Mouse (Mus musculus) liver, adult 2 months (tissue): Measurements from ENCODE around the gene Gtf2h5. TPM values are rescaled to one million over a fixed set of nuclear protein-coding genes. Genes with fewer than 3 reads are reported as not detected.

ENCODE experiments used
- DNase-seq: peaks from one replicate; pipeline ENCODE4 v3.0.0-alpha.2; 2011; ENCODE audit warnings: low read depth, low spot score; ENCODE audit errors: extremely low read depth
- H3K27ac ChIP-seq: fragments of 200-500 bp; replicated peaks from 2 replicates; pipeline ENCODE4 v1.5.1; 2012; ENCODE audit warnings: low read depth, mild to moderate bottlenecking, control low read depth, inconsistent platforms, low read length; ENCODE audit not compliant: insufficient read depth
- H3K27me3 ChIP-seq: fragments of 200-500 bp; 2 replicates; pipeline ENCODE4 v1.6.1; 2012; ENCODE audit warnings: mild to moderate bottlenecking, moderate library complexity, low read length, inconsistent platforms; ENCODE audit not compliant: control insufficient read depth, insufficient read depth
- H3K36me3 ChIP-seq: fragments of 200-500 bp; 2 replicates; pipeline ENCODE4 v1.6.1; 2012; ENCODE audit warnings: low read length, inconsistent platforms; ENCODE audit not compliant: control insufficient read depth, insufficient read depth
- H3K4me1 ChIP-seq: fragments of 200-500 bp; 2 replicates; pipeline ENCODE4 v1.6.1; 2011; ENCODE audit warnings: low read length; ENCODE audit not compliant: control insufficient read depth, insufficient read depth
- H3K4me3 ChIP-seq: fragments of 200-500 bp; 2 replicates; pipeline ENCODE4 v1.5.1; 2011; ENCODE audit warnings: low read depth, mild to moderate bottlenecking, control low read depth, low read length, moderate library complexity; ENCODE audit not compliant: insufficient read depth
- H3K79me2 ChIP-seq: fragments of 200-500 bp; 2 replicates; pipeline ENCODE4 v1.6.1; 2012; ENCODE audit warnings: inconsistent platforms, mild to moderate bottlenecking, low read length, moderate library complexity; ENCODE audit not compliant: control insufficient read depth, insufficient read depth
- H3K9ac ChIP-seq: fragments of 200-500 bp; 2 replicates; pipeline ENCODE4 v1.6.1; 2012; ENCODE audit warnings: low read depth, mild to moderate bottlenecking, control low read depth, inconsistent platforms, low read length
- CTCF ChIP-seq: fragments of 200-500 bp; IDR thresholded peaks from 2 replicates; pipeline ENCODE4 v1.5.1; 2011; ENCODE audit warnings: low read depth, low read length, control low read depth
- POLR2A ChIP-seq: fragments of 200-500 bp; IDR thresholded peaks from 2 replicates; pipeline ENCODE4 v1.6.1; 2011; ENCODE audit warnings: low read length, control low read depth; ENCODE audit not compliant: insufficient read depth; ENCODE audit errors: extremely low read depth
- WGBS: fragments of 180-500 bp; shearing (Covaris S2); methylation state at CpG from one replicate; pipeline ENCODE4 v1.1.7; 2018; 5-methylcytosine and 5-hydroxymethylcytosine counted together
- polyA plus RNA-seq: library from polyadenylated mRNA; depleted of rRNA; stranded (reverse); fragments of >200 nt; gene quantifications from 2 replicates; pipeline ENCODE4 v1.2.3, GENCODE M21; 2012; rRNA removed
- total RNA-seq: library from RNA; depleted of rRNA; stranded (reverse); fragments of >200 nt; gene quantifications from 2 replicates; pipeline ENCODE4 v1.2.3, GENCODE M21; 2014; rRNA removed

Gene Gtf2h5
- total RNA-seq (12.8 and 18.3 TPM in 2 replicates), polyA plus RNA-seq (13.2 and 18.1 TPM in 2 replicates)

- no peaks in the 10 kb centered on the region for H3K79me2 ChIP-seq
- H3K27ac ChIP-seq: peak within 1 kb of the TSS; percentile 62
- peaks cover 5% of the 10 kb centered on the region; the same call in 1 of the 2 replicates for H3K36me3 ChIP-seq
- peak within 1 kb of the TSS; percentile 94 for H3K9ac ChIP-seq
- peak within 1 kb of the TSS; percentile 87 for H3K4me3 ChIP-seq
- WGBS: under 1% methylated on average over 70 of the region's 70 CpGs
- TF ChIP-seq POLR2A (peak; percentile 67), CTCF (no peak)
- peaks cover 4% of the 10 kb centered on the region for H3K4me1 ChIP-seq
- no peaks in the 10 kb centered on the region for H3K27me3 ChIP-seq
- peak; percentile 88 for DNase-seq
Measured at GRCm38 (mm10) chr17:6079287-6080122, at the start of gene Gtf2h5, which contains the start of gene Serac1. TSS of gene Gtf2h5 (plus strand) at chr17:6079786. TSS of gene Serac1 (minus strand) at chr17:6079741.

GRCm38 (mm10) chr17:6035661-6036060 lies 43.9 kb upstream of the Gtf2h5 start:
- H3K27me3 ChIP-seq: no peaks in the 10 kb centered on the region
- TF ChIP-seq POLR2A (no peak), CTCF (no peak)
- WGBS: 82% methylated on average over 8 of the region's 8 CpGs

GRCm38 (mm10) chr17:6036458-6036857 lies 43.1 kb upstream of the Gtf2h5 start:
- no peak for TF ChIP-seq POLR2A
- no peak for TF ChIP-seq CTCF
- no peaks in the 10 kb centered on the region for H3K27me3 ChIP-seq
- WGBS: 39% methylated on average over 8 of the region's 8 CpGs

More at GRCm38 (mm10) chr17:6035661-6036060, 43.9 kb upstream of the Gtf2h5 start:
- no peak for DNase-seq
- H3K9ac ChIP-seq: no peak overlapping the region
- H3K79me2 ChIP-seq: no peaks in the 10 kb centered on the region
- no peak overlapping the region for H3K4me3 ChIP-seq
- H3K4me1 ChIP-seq: no peaks in the 10 kb centered on the region; the same call in 1 of the 2 replicates
- H3K36me3 ChIP-seq: no peaks in the 10 kb centered on the region
- no peak overlapping the region for H3K27ac ChIP-seq

GRCm38 (mm10) chr17:6036872-6037271 lies 42.7 kb upstream of the Gtf2h5 start:
- no peaks in the 10 kb centered on the region for H3K79me2 ChIP-seq
- no peaks in the 10 kb centered on the region for H3K36me3 ChIP-seq
- H3K4me1 ChIP-seq: no peaks in the 10 kb centered on the region; the same call in 1 of the 2 replicates
- no peaks in the 10 kb centered on the region for H3K27me3 ChIP-seq
- 88% methylated on average over 11 of the region's 11 CpGs for WGBS
- no peak overlapping the region for H3K27ac ChIP-seq
- H3K4me3 ChIP-seq: no peak overlapping the region
- H3K9ac ChIP-seq: no peak overlapping the region
- no peak for TF ChIP-seq CTCF
- no peak for TF ChIP-seq POLR2A
- DNase-seq: no peak

More at GRCm38 (mm10) chr17:6036458-6036857, 43.1 kb upstream of the Gtf2h5 start:
- no peaks in the 10 kb centered on the region; the same call in 1 of the 2 replicates for H3K4me1 ChIP-seq
- H3K4me3 ChIP-seq: no peak overlapping the region
- H3K9ac ChIP-seq: no peak overlapping the region
- peak; percentile 73 for DNase-seq
- H3K36me3 ChIP-seq: no peaks in the 10 kb centered on the region
- H3K79me2 ChIP-seq: no peaks in the 10 kb centered on the region
- no peak overlapping the region for H3K27ac ChIP-seq

GRCm38 (mm10) chr17:6037507-6037906 lies 42.1 kb upstream of the Gtf2h5 start:
- H3K79me2 ChIP-seq: no peaks in the 10 kb centered on the region
- no peaks in the 10 kb centered on the region for H3K27me3 ChIP-seq
- H3K9ac ChIP-seq: no peak overlapping the region
- H3K27ac ChIP-seq: no peak overlapping the region
- H3K36me3 ChIP-seq: peaks cover under 1% of the 10 kb centered on the region; the same call in 1 of the 2 replicates
- H3K4me1 ChIP-seq: no peaks in the 10 kb centered on the region; the same call in 1 of the 2 replicates
- 93% methylated on average over 10 of the region's 10 CpGs for WGBS
- no peak for DNase-seq
- TF ChIP-seq POLR2A (no peak), CTCF (no peak)
- no peak overlapping the region for H3K4me3 ChIP-seq
